Mouse (Mus musculus): ENCODE data around the gene Immp2l. TPM values are rescaled to one million over a fixed set of nuclear protein-coding genes. Genes with fewer than 3 reads are reported as not detected.

The Immp2l gene
- polyA plus RNA-seq, 1 experiment: 14.8 TPM

- Histone ChIP-seq H3K4me3 (ENCODE audit: insufficient read depth, low read depth, low read length) (no peak overlapping the region), H3K27me3 (replicated peaks; ENCODE audit: control insufficient read depth, insufficient read depth, low read length) (no peaks in the 10 kb centered on the region), H3K36me3 (ENCODE audit: control insufficient read depth, insufficient read depth, low read length) (no peaks in the 10 kb centered on the region), H3K4me1 (ENCODE audit: control insufficient read depth, insufficient read depth, low read length) (no peaks in the 10 kb centered on the region), H3K27ac (ENCODE audit: insufficient read depth, low read depth, low read length) (no peak overlapping the region)
- 85% methylated on average over 3 of the region's 3 CpGs for WGBS
- no peak for DNase-seq
- TF ChIP-seq CTCF (conservative IDR thresholded peaks at IDR 0.05; ENCODE audit: insufficient read depth, insufficient read length, low read depth, low read length): no peak
- no peak for TF ChIP-seq POLR2A (IDR thresholded peaks at IDR 0.05; ENCODE audit: low read depth, low read length)
Measured at GRCm38 (mm10) chr12:41668280-41668679, 644.4 kb downstream of the Immp2l start.

- 70% methylated on average over 1 of the region's 1 CpGs for WGBS
Measured at GRCm38 (mm10) chr12:41669481-41669880, 645.6 kb downstream of the Immp2l start.

DNA sequence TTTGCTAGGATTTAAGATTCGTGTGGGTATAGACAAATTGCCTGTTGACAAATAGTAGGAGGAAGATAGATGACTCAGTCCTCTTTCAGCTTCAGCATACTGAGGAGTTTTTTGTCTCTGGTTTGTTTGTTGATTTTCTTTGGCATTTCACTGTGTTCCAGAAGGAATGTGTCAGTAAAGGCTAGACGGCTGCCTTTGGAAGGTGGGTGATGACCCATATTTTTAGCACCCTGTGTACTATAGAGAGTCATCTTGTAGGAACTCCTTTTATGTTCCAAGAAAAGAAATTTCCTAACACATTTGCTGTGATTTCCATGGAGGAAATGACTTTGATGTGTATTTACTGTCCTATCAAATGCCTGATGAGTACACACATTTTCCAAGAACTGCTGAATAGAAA is 651.0 kb downstream of the Immp2l start:
- DNase-seq: no peak
- H3K27ac ChIP-seq (ENCODE audit: insufficient read depth, low read depth, low read length): no peak overlapping the region
- H3K27me3 ChIP-seq (replicated peaks; ENCODE audit: control insufficient read depth, insufficient read depth, low read length): no peaks in the 10 kb centered on the region; the same call in 1 of the 2 replicates
- 57% methylated on average over 2 of the region's 2 CpGs for WGBS
- no peak overlapping the region for H3K4me3 ChIP-seq (ENCODE audit: insufficient read depth, low read depth, low read length)
- H3K36me3 ChIP-seq (ENCODE audit: control insufficient read depth, insufficient read depth, low read length): no peaks in the 10 kb centered on the region
- no peak for TF ChIP-seq CTCF (conservative IDR thresholded peaks at IDR 0.05; ENCODE audit: insufficient read depth, insufficient read length, low read depth, low read length)
- H3K4me1 ChIP-seq (ENCODE audit: control insufficient read depth, insufficient read depth, low read length): no peaks in the 10 kb centered on the region

More at GRCm38 (mm10) chr12:41669481-41669880, 645.6 kb downstream of the Immp2l start:
- Histone ChIP-seq H3K4me1 (ENCODE audit: control insufficient read depth, insufficient read depth, low read length) (no peaks in the 10 kb centered on the region), H3K27me3 (replicated peaks; ENCODE audit: control insufficient read depth, insufficient read depth, low read length) (no peaks in the 10 kb centered on the region), H3K36me3 (ENCODE audit: control insufficient read depth, insufficient read depth, low read length) (no peaks in the 10 kb centered on the region), H3K27ac (ENCODE audit: insufficient read depth, low read depth, low read length) (no peak overlapping the region), H3K4me3 (ENCODE audit: insufficient read depth, low read depth, low read length) (no peak overlapping the region)
- no peak for DNase-seq
- no peak for TF ChIP-seq POLR2A (IDR thresholded peaks at IDR 0.05; ENCODE audit: low read depth, low read length)
- no peak for TF ChIP-seq CTCF (conservative IDR thresholded peaks at IDR 0.05; ENCODE audit: insufficient read depth, insufficient read length, low read depth, low read length)

GRCm38 (mm10) chr12:41680141-41680540 is 656.3 kb downstream of the Immp2l start:
- H3K27me3 ChIP-seq (replicated peaks; ENCODE audit: control insufficient read depth, insufficient read depth, low read length): no peaks in the 10 kb centered on the region; the same call in 1 of the 2 replicates
- WGBS: 97% methylated on average over 1 of the region's 1 CpGs
- no peak for DNase-seq

DNA sequence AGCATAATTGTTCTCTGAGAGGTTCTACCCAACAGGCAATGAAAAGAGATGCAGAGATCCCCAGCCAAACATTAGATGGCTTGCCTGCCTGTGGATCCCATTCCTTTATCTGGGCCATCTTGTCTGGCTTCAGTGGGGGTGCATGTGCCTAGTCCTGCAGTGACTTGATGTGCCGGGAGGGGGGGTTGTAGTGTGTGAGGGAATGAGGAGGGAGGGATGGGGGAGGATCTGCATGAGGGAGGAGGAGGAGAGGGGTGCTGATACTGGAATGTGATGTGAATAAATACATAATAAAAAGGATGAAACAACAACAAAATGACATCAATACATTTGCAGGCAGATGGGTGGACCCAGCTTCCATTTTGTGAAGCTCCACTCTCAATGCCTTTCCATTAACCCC is 658.3 kb downstream of the Immp2l start:
- 42% methylated on average over 1 of the region's 1 CpGs for WGBS
- Histone ChIP-seq H3K27me3 (replicated peaks; ENCODE audit: control insufficient read depth, insufficient read depth, low read length) (no peaks in the 10 kb centered on the region; the same call in 1 of the 2 replicates), H3K4me3 (ENCODE audit: insufficient read depth, low read depth, low read length) (no peak overlapping the region), H3K4me1 (ENCODE audit: control insufficient read depth, insufficient read depth, low read length) (no peaks in the 10 kb centered on the region), H3K36me3 (ENCODE audit: control insufficient read depth, insufficient read depth, low read length) (no peaks in the 10 kb centered on the region), H3K27ac (ENCODE audit: insufficient read depth, low read depth, low read length) (no peak overlapping the region)
- TF ChIP-seq CTCF (conservative IDR thresholded peaks at IDR 0.05; ENCODE audit: insufficient read depth, insufficient read length, low read depth, low read length) (no peak), POLR2A (IDR thresholded peaks at IDR 0.05; ENCODE audit: low read depth, low read length) (no peak)
- DNase-seq: no peak

More at GRCm38 (mm10) chr12:41680141-41680540, 656.3 kb downstream of the Immp2l start:
- H3K4me3 ChIP-seq (ENCODE audit: insufficient read depth, low read depth, low read length): no peak overlapping the region
- no peak overlapping the region for H3K27ac ChIP-seq (ENCODE audit: insufficient read depth, low read depth, low read length)
- no peaks in the 10 kb centered on the region for H3K36me3 ChIP-seq (ENCODE audit: control insufficient read depth, insufficient read depth, low read length)
- TF ChIP-seq POLR2A (IDR thresholded peaks at IDR 0.05; ENCODE audit: low read depth, low read length): no peak
- peak; percentile 40 for TF ChIP-seq CTCF (conservative IDR thresholded peaks at IDR 0.05; ENCODE audit: insufficient read depth, insufficient read length, low read depth, low read length)
- H3K4me1 ChIP-seq (ENCODE audit: control insufficient read depth, insufficient read depth, low read length): no peaks in the 10 kb centered on the region

DNA sequence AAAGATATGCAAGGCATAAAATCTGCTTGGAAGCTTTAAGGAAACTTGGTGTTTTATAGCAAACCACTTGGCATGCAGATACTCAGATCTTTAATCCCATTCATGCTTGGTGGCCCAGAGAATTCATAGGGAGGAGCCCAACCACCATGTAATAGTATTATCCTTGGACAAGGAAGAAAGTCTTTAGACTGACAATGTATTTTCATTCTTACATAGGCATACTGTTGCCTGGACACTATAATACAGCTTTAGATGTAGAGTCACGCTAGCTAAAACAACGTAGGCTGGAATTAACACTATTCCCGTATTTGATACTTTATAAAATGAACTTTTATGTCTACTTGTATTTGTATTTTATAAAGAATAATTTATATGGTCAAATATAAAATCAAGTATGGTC is 665.9 kb downstream of the Immp2l start:
- WGBS: 89% methylated on average over 3 of the region's 3 CpGs
- Histone ChIP-seq H3K36me3 (ENCODE audit: control insufficient read depth, insufficient read depth, low read length) (no peaks in the 10 kb centered on the region), H3K27me3 (replicated peaks; ENCODE audit: control insufficient read depth, insufficient read depth, low read length) (no peaks in the 10 kb centered on the region), H3K4me3 (ENCODE audit: insufficient read depth, low read depth, low read length) (no peak overlapping the region), H3K4me1 (ENCODE audit: control insufficient read depth, insufficient read depth, low read length) (no peaks in the 10 kb centered on the region), H3K27ac (ENCODE audit: insufficient read depth, low read depth, low read length) (no peak overlapping the region)
- TF ChIP-seq POLR2A (IDR thresholded peaks at IDR 0.05; ENCODE audit: low read depth, low read length): no peak
- no peak for TF ChIP-seq CTCF (conservative IDR thresholded peaks at IDR 0.05; ENCODE audit: insufficient read depth, insufficient read length, low read depth, low read length)
- no peak for DNase-seq

- no peak overlapping the region for H3K27ac ChIP-seq (ENCODE audit: insufficient read depth, low read depth, low read length)
Measured at GRCm38 (mm10) chr12:41710608-41711007, 686.7 kb downstream of the Immp2l start.

More at GRCm38 (mm10) chr12:41710608-41711007, 686.7 kb downstream of the Immp2l start:
- H3K4me1 ChIP-seq (ENCODE audit: control insufficient read depth, insufficient read depth, low read length): no peaks in the 10 kb centered on the region
- TF ChIP-seq CTCF (conservative IDR thresholded peaks at IDR 0.05; ENCODE audit: insufficient read depth, insufficient read length, low read depth, low read length) (no peak), POLR2A (IDR thresholded peaks at IDR 0.05; ENCODE audit: low read depth, low read length) (no peak)
- H3K36me3 ChIP-seq (ENCODE audit: control insufficient read depth, insufficient read depth, low read length): no peaks in the 10 kb centered on the region
- H3K4me3 ChIP-seq (ENCODE audit: insufficient read depth, low read depth, low read length): no peak overlapping the region
- no peak for DNase-seq
- H3K27me3 ChIP-seq (replicated peaks; ENCODE audit: control insufficient read depth, insufficient read depth, low read length): no peaks in the 10 kb centered on the region
- WGBS: 89% methylated on average over 2 of the region's 2 CpGs

All from kidney, adult 2 months (tissue).